Mouse (Mus musculus) liver, embryonic 14.5 days (tissue): ENCODE data around the gene Tgfbr1.

Experiments
- CTCF ChIP-seq: IDR thresholded peaks from 2 replicates; pipeline ENCODE4 v1.5.1; 2016; ENCODE audit warnings: antibody characterized with exemption, low read depth, control low read depth
- EP300 ChIP-seq: IDR thresholded peaks from 2 replicates; pipeline ENCODE4 v1.6.1; 2016; ENCODE audit warnings: antibody characterized with exemption, low read depth

- TF ChIP-seq CTCF: no peak
- no peak for TF ChIP-seq EP300
Measured at GRCm38 (mm10) chr4:47333541-47333940, 19.5 kb upstream of the Tgfbr1 start.
